Mouse (Mus musculus) megakaryocyte, embryonic 14.5 days (primary cell): ENCODE results near the gene Vps8. TPM values are rescaled to one million over a fixed set of nuclear protein-coding genes. Genes with fewer than 3 reads are reported as not detected.

Experiments used
- H3K27me3 ChIP-seq: replicated peaks from 2 replicates; pipeline ENCODE3; 2012; ENCODE audit warnings: inconsistent platforms
- H3K36me3 ChIP-seq: replicated peaks from 2 replicates; pipeline ENCODE3; 2012; ENCODE audit warnings: low read length, inconsistent platforms, mixed read lengths
- H3K4me1 ChIP-seq: 2 replicates; pipeline ENCODE4 v1.6.1; 2012; ENCODE audit warnings: inconsistent platforms
- H3K4me3 ChIP-seq: replicated peaks from 2 replicates; pipeline ENCODE3; 2012; ENCODE audit warnings: moderate library complexity, mild to moderate bottlenecking, inconsistent platforms
- H3K9me3 ChIP-seq: 2 replicates; pipeline ENCODE4 v1.6.1; 2012; ENCODE audit warnings: inconsistent platforms
- FLI1 ChIP-seq: IDR thresholded peaks from 2 replicates; pipeline ENCODE4 v1.6.1; 2012; ENCODE audit warnings: low read length, inconsistent platforms, mixed read lengths
- GATA1 ChIP-seq: IDR thresholded peaks from 3 replicates; pipeline ENCODE4 v1.6.1; 2012; ENCODE audit warnings: mixed read lengths, low read length, inconsistent platforms, borderline replicate concordance
- polyA plus RNA-seq: library from polyadenylated mRNA; stranded (reverse); fragments of >175 nt; gene quantifications from 2 replicates; pipeline ENCODE4 v1.2.3, GENCODE M21; 2012; ENCODE audit warnings: low replicate concordance; ENCODE audit not compliant: insufficient read depth

Vps8 gene
- polyA plus RNA-seq, 1 experiment = 73.6 TPM

GRCm38 (mm10) chr16:21607021-21607650 lies 184.2 kb downstream of the Vps8 start:
- no peak for TF ChIP-seq GATA1
- no peak for TF ChIP-seq FLI1
- Histone ChIP-seq H3K27me3 (no peaks in the 10 kb centered on the region), H3K4me1 (peaks cover 19% of the 10 kb centered on the region), H3K9me3 (no peaks in the 10 kb centered on the region), H3K36me3 (peaks cover 28% of the 10 kb centered on the region), H3K4me3 (no peak overlapping the region)

DNA sequence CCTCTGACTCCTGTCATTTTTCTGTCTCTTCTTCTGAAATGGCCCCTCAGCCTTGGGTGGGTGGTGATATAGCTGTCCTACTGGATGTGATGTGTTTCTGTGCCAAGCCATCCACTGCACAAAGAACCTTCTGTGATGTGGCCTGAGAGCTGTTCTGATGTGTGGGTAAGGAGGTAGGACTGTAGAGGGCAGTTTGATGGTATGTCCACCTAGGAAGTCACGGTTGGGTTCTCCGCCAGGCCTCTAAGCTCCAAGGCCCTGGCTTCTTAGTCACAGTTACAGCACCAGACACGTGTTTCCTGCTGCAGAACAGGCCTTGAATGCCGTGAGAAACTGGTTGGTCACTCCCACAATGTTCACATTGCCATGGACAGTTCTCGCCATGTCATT lies 184.7 kb downstream of the Vps8 start:
- H3K4me1 ChIP-seq = peaks cover 19% of the 10 kb centered on the region
- H3K27me3 ChIP-seq = no peaks in the 10 kb centered on the region
- H3K4me3 ChIP-seq = no peak overlapping the region
- peaks cover 33% of the 10 kb centered on the region for H3K36me3 ChIP-seq
- H3K9me3 ChIP-seq = no peaks in the 10 kb centered on the region
- TF ChIP-seq GATA1 (no peak), FLI1 (no peak)

DNA sequence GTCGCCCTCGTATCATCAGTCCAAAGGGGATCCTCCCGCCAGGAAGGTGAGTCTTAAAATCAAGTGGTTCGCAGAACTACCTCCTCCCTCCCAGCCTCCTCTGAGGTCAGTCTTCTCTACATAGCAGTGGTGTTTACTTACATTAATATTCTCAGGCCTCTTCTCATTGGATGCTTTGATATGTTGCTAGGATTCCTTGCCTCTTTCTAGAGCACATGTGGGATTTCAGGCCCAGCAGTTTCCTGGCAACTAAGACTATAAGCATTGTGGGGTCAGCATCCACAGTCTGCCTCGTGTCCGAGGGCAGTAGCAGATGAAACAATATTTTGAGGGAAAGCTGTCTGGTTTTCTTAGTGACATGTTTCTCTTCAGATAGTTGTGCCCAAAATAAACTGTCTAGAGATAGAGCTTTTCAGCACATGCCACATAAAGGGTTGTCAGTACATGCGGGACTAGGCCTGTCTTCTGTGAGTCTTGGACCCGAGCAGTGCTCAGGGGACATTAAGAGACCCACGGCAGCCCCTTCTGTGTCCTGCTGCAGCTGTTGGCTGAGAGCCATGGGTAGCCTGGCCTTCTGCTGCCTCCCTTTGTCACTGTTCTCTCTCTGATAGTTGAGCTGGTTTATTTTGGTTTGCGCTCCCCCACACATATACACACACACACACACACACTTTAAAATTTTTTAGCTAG lies 185.4 kb downstream of the Vps8 start:
- no peak for TF ChIP-seq FLI1
- TF ChIP-seq GATA1 = no peak
- no peak overlapping the region for H3K4me3 ChIP-seq
- peaks cover 19% of the 10 kb centered on the region for H3K4me1 ChIP-seq
- peaks cover 2% of the 10 kb centered on the region; the same call in 1 of the 2 replicates for H3K9me3 ChIP-seq
- H3K36me3 ChIP-seq = peaks cover 37% of the 10 kb centered on the region
- no peaks in the 10 kb centered on the region for H3K27me3 ChIP-seq

DNA sequence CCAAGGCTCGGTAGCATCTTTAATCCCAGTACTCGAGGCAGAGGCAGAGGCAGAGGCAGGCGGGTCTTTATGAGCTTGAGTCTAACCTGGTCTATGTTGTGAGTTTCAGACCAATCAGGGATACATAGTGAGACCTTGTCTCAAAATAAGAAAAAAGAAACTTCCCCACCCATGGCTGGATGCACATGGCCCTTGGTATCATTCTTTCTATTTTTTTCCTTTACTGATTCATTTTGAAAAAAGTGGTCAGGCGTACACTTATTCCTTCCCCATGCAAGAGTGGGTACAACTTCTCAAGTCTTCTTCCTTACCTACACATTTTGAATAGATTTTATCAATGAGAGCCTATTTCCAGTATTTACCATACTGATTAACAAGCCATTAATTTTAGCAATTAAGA lies 187.6 kb downstream of the Vps8 start:
- no peak overlapping the region for H3K4me3 ChIP-seq
- peaks cover 43% of the 10 kb centered on the region for H3K36me3 ChIP-seq
- H3K9me3 ChIP-seq = peaks cover 2% of the 10 kb centered on the region; the same call in 1 of the 2 replicates
- H3K27me3 ChIP-seq = no peaks in the 10 kb centered on the region
- H3K4me1 ChIP-seq = peaks cover 26% of the 10 kb centered on the region
- TF ChIP-seq FLI1 (no peak), GATA1 (no peak)

GRCm38 (mm10) chr16:21615802-21616201 lies 192.9 kb downstream of the Vps8 start:
- no peak for TF ChIP-seq GATA1
- TF ChIP-seq FLI1 = no peak
- H3K36me3 ChIP-seq = peaks cover 40% of the 10 kb centered on the region
- H3K27me3 ChIP-seq = no peaks in the 10 kb centered on the region
- peaks cover 19% of the 10 kb centered on the region for H3K4me1 ChIP-seq
- peaks cover 7% of the 10 kb centered on the region for H3K9me3 ChIP-seq
- no peak overlapping the region for H3K4me3 ChIP-seq

DNA sequence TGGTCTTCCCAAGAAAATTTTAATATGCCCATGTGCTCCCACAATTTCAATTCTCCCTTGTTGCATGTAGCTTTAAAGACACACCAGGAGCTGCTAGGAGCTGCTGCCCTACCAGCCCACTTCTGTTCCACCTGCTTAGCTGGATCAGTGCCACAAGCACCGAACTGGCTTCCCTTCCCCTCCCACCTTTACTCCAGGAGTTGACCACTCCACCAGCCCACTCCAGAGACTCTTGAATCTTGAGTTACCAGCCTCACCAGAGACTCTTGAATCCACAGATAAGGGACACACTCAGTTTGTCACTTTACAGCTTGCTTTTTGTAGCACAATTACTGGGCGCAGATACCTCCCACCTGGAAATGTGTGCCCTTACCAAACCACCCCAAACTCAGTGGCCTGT lies 197.7 kb downstream of the Vps8 start:
- peaks cover 17% of the 10 kb centered on the region for H3K9me3 ChIP-seq
- peaks cover 24% of the 10 kb centered on the region for H3K4me1 ChIP-seq
- H3K27me3 ChIP-seq = no peaks in the 10 kb centered on the region
- H3K4me3 ChIP-seq = no peak overlapping the region
- peaks cover 32% of the 10 kb centered on the region for H3K36me3 ChIP-seq
- no peak for TF ChIP-seq FLI1
- no peak for TF ChIP-seq GATA1

GRCm38 (mm10) chr16:21625784-21626634 lies 203.1 kb downstream of the Vps8 start:
- no peak overlapping the region for H3K4me3 ChIP-seq
- peaks cover 12% of the 10 kb centered on the region for H3K9me3 ChIP-seq
- no peaks in the 10 kb centered on the region for H3K27me3 ChIP-seq
- H3K36me3 ChIP-seq = peaks cover 42% of the 10 kb centered on the region
- no peak for TF ChIP-seq GATA1
- no peak for TF ChIP-seq FLI1
- peaks cover 32% of the 10 kb centered on the region for H3K4me1 ChIP-seq

GRCm38 (mm10) chr16:21627248-21627647 lies 204.3 kb downstream of the Vps8 start:
- Histone ChIP-seq H3K4me3 (no peak overlapping the region), H3K4me1 (peaks cover 42% of the 10 kb centered on the region), H3K36me3 (peaks cover 43% of the 10 kb centered on the region), H3K9me3 (peaks cover 12% of the 10 kb centered on the region), H3K27me3 (no peaks in the 10 kb centered on the region)
- no peak for TF ChIP-seq GATA1

GRCm38 (mm10) chr16:21628061-21628591 lies 205.2 kb downstream of the Vps8 start:
- Histone ChIP-seq H3K9me3 (peaks cover 18% of the 10 kb centered on the region), H3K27me3 (no peaks in the 10 kb centered on the region), H3K4me3 (no peak overlapping the region), H3K36me3 (peaks cover 46% of the 10 kb centered on the region), H3K4me1 (peaks cover 38% of the 10 kb centered on the region)
- TF ChIP-seq GATA1 (no peak), FLI1 (no peak)
